26 mouse cellular contexts compared by ENCODE assay signal in genomic region chr10:119824521-119824920, GRCm38 (mm10).
DNase-seq lines count a peak whose midpoint lies in the region; ATAC-seq and TF ChIP-seq lines count a peak whose summit lies in the region.
"Had no signal": no experiment of that assay in that cellular context is flagged by ENCODE, and none has a peak within 500 bp of the region (broad histone marks: within the 10 kb centered on the region; RNA-seq: fewer than 3 reads in every experiment).

No protein-coding gene starts in this region.

- WGBS in hindbrain, embryonic 10.5 days, result 72% methylated on average over 11 of the region's 11 CpGs
- WGBS in hindbrain, postnatal 0 days, result 59% methylated on average over 11 of the region's 11 CpGs
- 72% methylated on average over 11 of the region's 11 CpGs for WGBS in midbrain, embryonic 11.5 days
- WGBS in midbrain, postnatal 0 days, result 69% methylated on average over 11 of the region's 11 CpGs
- WGBS in hindbrain, embryonic 13.5 days, result 52% methylated on average over 11 of the region's 11 CpGs
- 61% methylated on average over 11 of the region's 11 CpGs for WGBS in neural tube, embryonic 13.5 days

- no peak overlapping the region for H3K4me3 ChIP-seq in hindbrain, embryonic 10.5 days
- no peak overlapping the region for H3K4me3 ChIP-seq in hindbrain, postnatal 0 days (ENCODE audit: low read length)
- no peak overlapping the region for H3K4me3 ChIP-seq in midbrain, embryonic 11.5 days (ENCODE audit: low read depth, low read length)
- no peak overlapping the region for H3K4me3 ChIP-seq in midbrain, postnatal 0 days (ENCODE audit: low read depth, low read length)
- H3K4me3 ChIP-seq in hindbrain, embryonic 13.5 days, result no peak overlapping the region
- no peak overlapping the region for H3K4me3 ChIP-seq in neural tube, embryonic 13.5 days
- H3K4me3 ChIP-seq: forebrain, embryonic 15.5 days; left cerebral cortex, adult 2 months; limb, embryonic 15.5 days had no signal

- DNase-seq in hindbrain, embryonic 10.5 days (ENCODE audit: low spot score), result no peak
- DNase-seq in hindbrain, postnatal 0 days (ENCODE audit: low spot score), result no peak
- DNase-seq in midbrain, embryonic 11.5 days (ENCODE audit: low spot score, missing footprints), result no peak
- DNase-seq in midbrain, postnatal 0 days (ENCODE audit: low spot score), result no peak
- no peak for DNase-seq in testis, postnatal 14 days (ENCODE audit: low spot score)
- DNase-seq in thymus, postnatal 10 days (ENCODE audit: low spot score in 2 of 2), result no peak
- DNase-seq: adrenal gland, postnatal 36 days; B cell, adult 2 months; cerebellum, adult 11-12 months; cerebellum, postnatal 10 days; gastrocnemius, postnatal 36 days; kidney, adult 18-20 months; kidney, postnatal 10 days; lung, postnatal 10 days; right cerebral cortex, postnatal 14 days; thymus, postnatal 14 days had no signal

- TF ChIP-seq CTCF in hindbrain, postnatal 0 days (IDR thresholded peaks at IDR 0.05; ENCODE audit: low read depth), result no peak
- no peak for TF ChIP-seq CTCF in midbrain, postnatal 0 days (IDR thresholded peaks at IDR 0.05)

- H3K9me3 ChIP-seq in hindbrain, embryonic 10.5 days, result 0 out of 2 replicates have a peak, but pooled peaks cover 2% of the 10 kb centered on the region
- H3K9me3 ChIP-seq in hindbrain, postnatal 0 days (ENCODE audit: low read length), result no peaks in the 10 kb centered on the region
- H3K9me3 ChIP-seq in midbrain, embryonic 11.5 days (ENCODE audit: control insufficient read depth, low read length), result no peaks in the 10 kb centered on the region
- H3K9me3 ChIP-seq in midbrain, postnatal 0 days (ENCODE audit: low read length), result no peaks in the 10 kb centered on the region
- peaks cover 4% of the 10 kb centered on the region; the same call in 1 of the 2 replicates for H3K9me3 ChIP-seq in hindbrain, embryonic 13.5 days
- peaks cover 4% of the 10 kb centered on the region; the same call in 1 of the 2 replicates for H3K9me3 ChIP-seq in neural tube, embryonic 13.5 days
- H3K9me3 ChIP-seq: forebrain, embryonic 15.5 days; limb, embryonic 15.5 days had no signal

- peaks cover 38% of the 10 kb centered on the region for H3K4me1 ChIP-seq in hindbrain, embryonic 10.5 days (replicated peaks)
- peaks cover 4% of the 10 kb centered on the region for H3K4me1 ChIP-seq in hindbrain, postnatal 0 days (ENCODE audit: insufficient read depth, low read length)
- peaks cover 12% of the 10 kb centered on the region for H3K4me1 ChIP-seq in midbrain, embryonic 11.5 days (ENCODE audit: control insufficient read depth, insufficient read depth, low read length)
- no peaks in the 10 kb centered on the region for H3K4me1 ChIP-seq in midbrain, postnatal 0 days (ENCODE audit: insufficient read depth, low read length)
- peaks cover 53% of the 10 kb centered on the region for H3K4me1 ChIP-seq in hindbrain, embryonic 13.5 days (replicated peaks)
- peaks cover 59% of the 10 kb centered on the region for H3K4me1 ChIP-seq in neural tube, embryonic 13.5 days (replicated peaks)

- H3K36me3 ChIP-seq in hindbrain, embryonic 10.5 days, result 0 out of 2 replicates have a peak, but pooled peaks cover 7% of the 10 kb centered on the region
- H3K36me3 ChIP-seq in hindbrain, postnatal 0 days (ENCODE audit: insufficient read depth, low read length), result no peaks in the 10 kb centered on the region
- no peaks in the 10 kb centered on the region for H3K36me3 ChIP-seq in midbrain, embryonic 11.5 days (ENCODE audit: control insufficient read depth, insufficient read depth, low read length)
- no peaks in the 10 kb centered on the region for H3K36me3 ChIP-seq in midbrain, postnatal 0 days (ENCODE audit: insufficient read depth, low read length)
- peaks cover 8% of the 10 kb centered on the region; the same call in 1 of the 2 replicates for H3K36me3 ChIP-seq in hindbrain, embryonic 13.5 days
- H3K36me3 ChIP-seq in neural tube, embryonic 13.5 days, result 0 out of 2 replicates have a peak, but pooled peaks cover 2% of the 10 kb centered on the region
- H3K36me3 ChIP-seq: forebrain, embryonic 15.5 days; G1E; limb, embryonic 15.5 days had no signal

- no peaks in the 10 kb centered on the region for H3K27me3 ChIP-seq in hindbrain, embryonic 10.5 days (ENCODE audit: insufficient read depth, poor library complexity, severe bottlenecking)
- no peaks in the 10 kb centered on the region for H3K27me3 ChIP-seq in hindbrain, postnatal 0 days (ENCODE audit: insufficient read depth, low read length)
- H3K27me3 ChIP-seq in midbrain, embryonic 11.5 days (ENCODE audit: control insufficient read depth, insufficient read depth, low read length), result no peaks in the 10 kb centered on the region; the same call in 1 of the 2 replicates
- no peaks in the 10 kb centered on the region for H3K27me3 ChIP-seq in midbrain, postnatal 0 days (ENCODE audit: insufficient read depth, low read length)
- H3K27me3 ChIP-seq in hindbrain, embryonic 13.5 days, result no peaks in the 10 kb centered on the region
- H3K27me3 ChIP-seq in neural tube, embryonic 13.5 days, result no peaks in the 10 kb centered on the region
- H3K27me3 ChIP-seq: CH12.LX; forebrain, embryonic 15.5 days; limb, embryonic 15.5 days; Patski had no signal

- no peak for ATAC-seq in hindbrain, postnatal 0 days
- 0 out of 2 replicates have a peak, but pooled peaks have one; percentile 38 for ATAC-seq in midbrain, embryonic 11.5 days (ENCODE audit: low FRiP score)
- ATAC-seq in midbrain, postnatal 0 days (ENCODE audit: low FRiP score), result no peak
- ATAC-seq in hindbrain, embryonic 13.5 days (ENCODE audit: low FRiP score), result no peak
- ATAC-seq in neural tube, embryonic 13.5 days (ENCODE audit: low read depth), result no peak
- ATAC-seq: forebrain, embryonic 15.5 days; inflammation-experienced regulatory T-cells, adult 6 months; Patski had no signal

- peak overlapping the region; percentile 62 for H3K27ac ChIP-seq in hindbrain, embryonic 10.5 days
- no peak overlapping the region for H3K27ac ChIP-seq in hindbrain, postnatal 0 days
- H3K27ac ChIP-seq in midbrain, embryonic 11.5 days (ENCODE audit: low read depth, low read length), result no peak overlapping the region
- H3K27ac ChIP-seq in midbrain, postnatal 0 days (ENCODE audit: low read depth, low read length), result no peak overlapping the region
- H3K27ac ChIP-seq in hindbrain, embryonic 13.5 days, result peak overlapping the region; percentile 62
- peak overlapping the region; percentile 69 for H3K27ac ChIP-seq in neural tube, embryonic 13.5 days (replicated peaks)
- H3K27ac ChIP-seq: forebrain, embryonic 15.5 days; left cerebral cortex, adult 2 months; limb, embryonic 15.5 days; liver, embryonic 14.5 days had no signal

- H3K4me2 ChIP-seq in hindbrain, postnatal 0 days (ENCODE audit: low read depth, low read length), result no peak overlapping the region
- H3K4me2 ChIP-seq in midbrain, embryonic 11.5 days, result no peak overlapping the region
- no peak overlapping the region for H3K4me2 ChIP-seq in midbrain, postnatal 0 days (ENCODE audit: low read depth, low read length, poor library complexity, severe bottlenecking)
- no peak overlapping the region for H3K4me2 ChIP-seq in hindbrain, embryonic 13.5 days
- no peak overlapping the region for H3K4me2 ChIP-seq in neural tube, embryonic 13.5 days
- H3K4me2 ChIP-seq: forebrain, embryonic 15.5 days; limb, embryonic 15.5 days had no signal

- H3K9ac ChIP-seq in hindbrain, postnatal 0 days (replicated peaks; ENCODE audit: low read length), result no peak overlapping the region
- no peak overlapping the region for H3K9ac ChIP-seq in midbrain, embryonic 11.5 days (ENCODE audit: low read length)
- H3K9ac ChIP-seq in midbrain, postnatal 0 days (replicated peaks; ENCODE audit: low read length, poor library complexity, severe bottlenecking), result no peak overlapping the region
- no peak overlapping the region; the same call in 1 of the 2 replicates for H3K9ac ChIP-seq in hindbrain, embryonic 13.5 days
- no peak overlapping the region for H3K9ac ChIP-seq in neural tube, embryonic 13.5 days
- H3K9ac ChIP-seq: forebrain, embryonic 15.5 days; limb, embryonic 15.5 days; liver, embryonic 14.5 days had no signal

Comparison
In these comparisons a context has a peak if more than half of its experiments do, and no peak if none do; other contexts are left out.
1. H3K27ac ChIP-seq: peak in hindbrain, embryonic 10.5 days (single experiment), hindbrain, embryonic 13.5 days (single experiment) and neural tube, embryonic 13.5 days (single experiment); none in hindbrain, postnatal 0 days (single experiment), midbrain, embryonic 11.5 days (single experiment) and midbrain, postnatal 0 days (single experiment).